Mouse (Mus musculus): ENCODE data around the gene Prkch. TPM values are rescaled to one million over a fixed set of nuclear protein-coding genes. Genes with fewer than 3 reads are reported as not detected.

Prkch gene
- polyA plus RNA-seq, 1 experiment from 2014 or later, result 4.7 TPM

DNA sequence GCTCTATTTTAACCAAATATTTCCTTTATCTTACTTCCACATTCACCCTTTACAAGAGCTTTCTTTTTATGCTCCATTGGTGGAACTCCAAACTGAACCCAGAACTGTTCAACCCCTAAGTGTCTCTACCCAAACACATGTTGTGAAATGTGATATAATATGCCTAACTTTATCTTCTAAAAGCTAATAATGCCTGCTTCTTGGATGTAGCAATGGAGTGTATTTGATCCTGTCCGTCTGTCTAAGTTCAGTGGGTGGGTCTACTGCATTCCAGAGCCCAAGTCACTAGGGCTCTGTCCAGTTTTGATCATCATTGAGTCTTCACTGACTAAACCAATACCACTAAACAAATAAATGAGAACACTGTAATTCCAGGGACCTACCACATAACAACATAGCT lies 240.2 kb downstream of the Prkch start:
- H3K4me2 ChIP-seq (ENCODE audit: low read length), result no peak overlapping the region
- no peaks in the 10 kb centered on the region for H3K9me3 ChIP-seq (replicated peaks; ENCODE audit: control insufficient read depth, low read length)
- no peaks in the 10 kb centered on the region for H3K27me3 ChIP-seq (replicated peaks; ENCODE audit: control insufficient read depth, insufficient read depth, low read length)
- no peaks in the 10 kb centered on the region for H3K36me3 ChIP-seq (ENCODE audit: control insufficient read depth, insufficient read depth, low read length)
- no peak overlapping the region for H3K27ac ChIP-seq (ENCODE audit: low read depth, low read length)
- no peak overlapping the region for H3K9ac ChIP-seq (ENCODE audit: low read length)
- H3K4me3 ChIP-seq (ENCODE audit: low read depth, low read length), result no peak overlapping the region
- WGBS, result 91% methylated on average over 1 of the region's 1 CpGs
- DNase-seq (ENCODE audit: low spot score) (no peak), ATAC-seq (no peak)
- H3K4me1 ChIP-seq (ENCODE audit: control insufficient read depth, insufficient read depth, low read length), result no peaks in the 10 kb centered on the region

Other genes with a start within 250 kb of the Prkch start
- 0.11 and 0.23 TPM in 2 replicates for gene Tmem30b, start 38.4 kb upstream of the Prkch start, polyA plus RNA-seq (2014; fragmentation: Nextera tagmentation; extraction: Ambion mirVana)